Mouse (Mus musculus): ENCODE data around the gene Polr2j.

DNA sequence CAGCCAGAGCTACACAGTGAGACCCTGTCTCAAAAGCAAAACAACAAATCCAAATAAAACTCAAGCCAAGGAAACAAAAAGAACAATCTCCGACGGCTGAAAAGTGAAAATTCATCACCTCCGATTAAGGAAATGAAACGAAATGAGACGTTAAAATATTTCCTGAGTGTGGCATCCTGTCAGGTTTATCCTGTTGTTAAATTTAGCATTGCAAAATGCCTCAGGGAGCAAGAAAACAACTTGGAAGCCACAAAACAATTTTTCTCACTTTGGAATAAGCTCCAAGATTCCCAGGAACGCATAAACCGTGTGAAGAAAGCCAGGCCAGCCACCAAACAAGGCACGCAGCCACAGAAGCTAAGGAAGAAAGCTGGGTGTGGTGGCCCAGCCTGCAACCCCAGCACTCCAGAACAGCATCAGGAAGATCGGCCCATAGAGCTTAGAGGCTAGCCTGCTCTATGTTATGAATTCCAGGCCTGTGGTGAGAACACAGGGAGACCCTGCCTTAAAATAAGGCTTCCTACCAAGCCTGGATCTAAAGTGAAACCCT lies 39.4 kb upstream of the Polr2j start:
- TF ChIP-seq CTCF (IDR thresholded peaks at IDR 0.05; ENCODE audit: low read depth) (no peak), EP300 (IDR thresholded peaks at IDR 0.05; ENCODE audit: low read depth) (no peak)

All from liver, embryonic 14.5 days (tissue).